Mouse (Mus musculus) frontal cortex, postnatal 25 days (tissue): ENCODE measurements around the gene Ate1.
"Not testable (repeated sequence)": the region's sequence is repeated elsewhere in the genome, so short reads cannot be mapped to it uniquely, and the experiment has no call there.

Experiments used
- DNase-seq, 2 experiments: peaks; one replicate each; pipeline ENCODE4 v3.0.0; 2022; ENCODE audit warnings: low spot score in 2 of 2

The Ate1 gene

DNA sequence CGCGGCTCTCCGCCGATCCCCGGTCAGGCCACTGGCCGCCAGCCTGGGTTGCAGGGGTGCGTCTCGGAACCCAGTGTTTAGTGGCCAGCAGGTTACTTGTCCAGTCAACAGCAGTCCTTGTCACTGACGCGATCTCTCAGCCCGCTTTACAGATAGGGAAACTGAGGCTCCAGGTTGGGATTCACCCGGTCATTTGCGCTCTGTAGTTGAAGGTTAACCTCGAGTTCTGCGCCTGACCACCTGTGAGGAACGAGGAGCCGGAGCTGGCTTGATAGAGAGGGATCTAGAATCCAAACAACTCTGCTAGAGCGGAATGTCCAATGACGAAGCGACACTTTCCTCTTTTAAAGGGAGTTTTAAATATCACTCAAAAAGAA, at the start of gene Ate1:
TSS of gene Ate1 (minus strand) at position 321 of the 377 bp plus-strand sequence.
- DNase-seq, result no peak

DNA sequence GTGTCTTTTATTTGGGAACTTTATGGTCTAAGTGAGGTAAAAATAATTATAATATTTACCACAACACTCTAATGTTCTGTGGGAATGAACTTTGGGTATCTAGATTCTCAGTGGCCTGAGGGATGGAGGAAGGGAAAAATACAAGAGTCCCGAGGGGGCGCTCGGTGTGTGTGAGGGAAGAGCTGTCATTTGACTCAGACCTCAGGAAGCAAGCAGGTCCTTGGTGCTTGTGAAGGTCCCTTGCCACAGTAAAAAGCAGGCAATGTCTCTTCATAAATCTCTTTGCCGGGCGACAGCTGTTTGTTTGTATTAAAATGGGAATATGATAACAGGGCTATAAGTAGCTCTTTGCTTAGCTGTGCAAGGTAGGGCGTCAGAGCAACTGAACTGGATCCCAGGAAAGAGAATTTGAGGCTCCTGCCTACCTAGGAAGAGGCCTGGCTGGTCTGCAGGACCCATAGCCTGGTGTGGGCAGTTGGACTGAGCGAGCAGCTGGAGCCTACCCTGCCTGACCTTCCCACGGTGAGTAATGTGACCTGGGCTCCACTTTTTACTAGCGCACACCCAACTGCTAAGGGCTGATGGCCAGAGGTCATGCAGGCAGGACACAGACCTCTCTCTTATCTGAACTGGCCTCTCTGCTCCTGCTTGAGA, 48.7 kb upstream of the Ate1 start:
- DNase-seq, result no peak

DNA sequence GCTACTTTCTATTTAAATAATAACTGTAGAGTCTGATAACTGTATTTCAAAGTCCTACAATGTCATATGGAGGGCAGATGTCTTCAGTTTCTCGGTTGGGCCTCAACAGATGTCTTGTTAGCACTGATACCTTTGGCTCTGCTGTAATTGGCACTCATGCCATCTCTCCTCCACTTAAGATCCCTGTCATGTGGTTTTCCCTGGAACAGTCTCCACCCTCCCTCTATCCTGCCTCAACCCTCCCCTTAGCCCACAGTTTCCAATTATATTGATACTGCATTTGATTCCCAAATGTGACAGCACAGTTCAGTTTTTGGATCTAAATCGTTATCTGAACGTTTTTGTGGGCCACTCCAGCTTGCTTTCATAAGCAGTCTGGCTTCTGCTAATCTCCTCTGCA, 44.4 kb upstream of the Ate1 start:
- no peak for DNase-seq

DNA sequence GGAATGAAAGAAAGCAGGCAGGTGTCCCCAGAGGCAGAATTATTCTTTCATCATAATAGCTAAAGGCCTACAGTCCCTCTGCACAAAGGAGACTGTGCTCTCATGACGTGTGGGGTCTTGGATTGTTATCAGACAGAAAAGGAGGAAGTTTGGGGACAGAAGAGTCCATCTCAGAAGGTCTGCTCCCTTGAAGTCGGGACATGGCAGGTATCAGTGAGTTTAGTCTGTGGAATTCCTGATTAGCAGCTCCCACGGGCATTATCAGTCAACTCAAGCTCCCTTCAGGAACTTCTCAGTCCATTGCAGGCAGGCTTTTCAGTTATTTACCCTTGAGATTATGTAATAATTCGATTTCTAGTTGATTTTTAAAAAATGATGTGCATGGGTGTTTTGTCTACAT, 43.7 kb upstream of the Ate1 start:
- DNase-seq, result no peak

DNA sequence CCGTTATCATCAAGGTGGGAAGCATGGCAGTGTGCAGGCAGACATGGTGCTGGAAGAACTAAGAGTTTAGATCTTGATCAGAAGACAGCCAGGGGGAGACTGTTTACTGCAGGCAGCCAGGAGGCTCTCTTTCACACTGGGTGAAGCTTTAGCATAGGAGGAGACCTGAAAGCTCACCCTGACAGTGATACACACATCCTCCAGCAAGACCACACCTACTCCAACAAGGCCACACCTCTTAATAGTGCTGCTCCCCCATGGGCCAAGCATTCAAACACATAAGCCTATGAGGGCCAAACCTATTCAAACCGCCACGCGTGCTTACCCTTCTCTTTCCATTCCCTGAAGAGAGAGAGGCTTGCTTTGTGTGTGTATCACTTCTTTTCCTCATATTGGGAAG, 43.1 kb upstream of the Ate1 start:
- no peak for DNase-seq

DNA sequence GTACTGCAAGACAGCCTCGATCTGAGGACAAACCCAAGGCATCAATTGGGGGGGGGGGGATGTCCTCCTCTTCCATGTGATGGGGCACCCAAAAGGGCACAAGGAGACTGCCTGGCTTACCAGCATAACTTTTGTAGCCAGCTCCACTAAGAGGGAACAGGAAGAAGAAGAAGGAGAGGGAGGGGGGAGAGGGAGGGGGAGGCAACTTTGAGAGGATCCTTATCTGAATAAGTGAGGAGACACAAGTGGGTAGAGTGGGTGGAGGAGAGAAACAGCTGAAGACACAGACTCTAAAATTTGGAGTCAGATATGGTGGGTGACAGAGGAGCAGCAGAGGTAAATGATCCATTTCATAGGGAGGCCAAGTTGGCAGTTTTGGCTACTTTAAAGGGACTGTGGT, 40.8 kb upstream of the Ate1 start:
- no peak for DNase-seq

DNA sequence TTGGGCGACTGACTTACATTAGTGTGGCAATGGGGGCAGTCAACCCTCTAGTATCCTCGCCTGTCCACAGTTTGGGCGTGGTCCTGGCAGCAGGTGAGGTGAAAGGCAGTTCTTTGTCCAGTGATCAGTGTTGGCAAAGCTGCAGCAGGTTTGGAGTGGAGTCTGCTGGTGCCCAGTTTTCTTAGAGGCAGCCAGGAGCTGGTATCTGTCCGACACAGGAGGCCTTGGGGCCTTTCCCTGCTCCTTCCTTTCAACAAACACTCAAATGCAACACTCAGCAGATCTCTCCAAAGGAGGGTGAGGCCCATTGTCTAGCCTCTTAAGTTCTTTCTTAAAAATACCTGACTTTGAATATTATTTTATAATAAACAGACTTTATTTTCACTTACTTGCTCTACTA, 38.4 kb upstream of the Ate1 start:
- no peak for DNase-seq

DNA sequence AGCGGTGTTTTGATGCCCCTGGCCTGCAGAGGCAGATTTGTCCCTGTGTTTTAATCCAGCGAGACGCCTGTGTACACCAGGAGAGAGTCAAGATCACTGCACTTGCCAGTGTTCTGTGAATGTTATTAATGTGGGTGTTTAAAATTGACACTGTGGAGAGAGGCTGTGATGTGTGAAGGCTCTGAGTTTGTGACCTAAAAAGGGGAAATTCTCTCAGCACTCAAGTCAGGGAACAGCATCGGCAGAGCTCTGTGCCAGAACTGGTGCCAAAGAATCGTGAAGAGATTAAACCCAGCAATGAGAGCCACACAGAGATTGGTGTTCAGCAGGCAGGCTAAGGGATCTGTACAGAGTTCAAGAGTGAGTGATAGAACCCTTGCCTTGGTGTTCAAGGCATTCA, 35.4 kb upstream of the Ate1 start:
- no peak for DNase-seq

DNA sequence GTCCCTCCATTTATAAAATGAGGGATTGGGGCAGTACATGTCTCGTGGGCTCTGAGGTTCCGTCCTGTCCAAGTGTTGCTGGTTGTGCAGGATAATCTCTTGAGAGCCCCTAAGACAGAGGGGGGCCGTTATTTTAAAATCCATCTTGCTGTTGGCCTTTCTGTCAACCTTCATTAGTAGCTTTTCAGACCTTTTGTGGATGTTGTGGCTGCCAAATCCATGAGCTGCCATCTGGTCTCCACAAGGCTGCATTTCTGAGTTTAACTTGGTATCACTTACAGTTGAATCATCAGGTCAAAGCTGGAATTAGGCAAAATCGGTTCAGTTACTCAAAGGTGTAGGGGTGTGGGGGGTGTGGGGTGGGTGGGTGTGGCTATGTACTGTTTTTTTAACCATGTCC, 33.2 kb upstream of the Ate1 start:
- DNase-seq, result no peak

DNA sequence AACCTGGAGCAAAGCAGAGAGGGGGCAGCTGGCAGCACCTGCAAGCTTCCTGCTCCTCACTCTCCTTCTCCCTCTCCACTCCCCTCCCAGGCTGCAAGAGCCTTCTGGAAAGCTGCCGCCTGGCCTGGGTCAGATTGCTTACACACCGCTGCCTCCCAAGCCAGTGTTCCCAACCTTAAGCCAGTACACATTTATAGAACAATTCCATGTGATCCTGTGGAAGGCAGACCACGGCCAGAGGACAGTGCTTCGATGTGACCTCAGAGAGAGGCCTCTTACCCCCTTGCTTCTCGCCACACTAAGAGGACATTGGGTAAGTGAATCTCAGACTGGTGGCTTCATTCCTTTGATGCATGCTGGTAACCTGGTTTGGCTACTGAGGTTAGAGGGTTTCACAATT, 32.6 kb upstream of the Ate1 start:
- DNase-seq, result no peak

DNA sequence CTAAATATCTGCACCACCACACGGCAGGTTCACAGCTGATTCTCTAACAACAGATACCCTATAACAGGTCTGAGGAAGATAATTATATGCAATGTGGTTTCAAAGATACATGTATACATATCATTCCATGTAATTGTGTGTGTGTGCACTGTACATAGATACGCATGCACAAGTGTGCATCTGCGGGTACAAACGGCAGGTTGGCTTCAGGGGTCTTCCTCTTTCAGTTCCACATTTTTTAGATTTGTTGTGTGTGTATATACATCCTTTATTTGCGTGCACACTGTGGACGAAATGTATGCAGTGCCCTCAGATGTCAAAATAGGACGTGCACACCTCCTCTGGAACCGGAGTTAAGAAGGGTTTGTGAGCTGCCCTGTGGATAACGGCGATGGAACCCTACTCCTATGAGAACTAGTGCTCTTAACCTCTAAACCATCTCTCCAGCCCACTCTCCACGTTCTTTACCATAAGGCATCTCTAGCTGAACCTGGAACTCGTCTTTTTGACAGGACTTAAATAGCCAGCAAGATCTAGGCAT, 27.5 kb upstream of the Ate1 start:
- DNase-seq, result no peak

DNA sequence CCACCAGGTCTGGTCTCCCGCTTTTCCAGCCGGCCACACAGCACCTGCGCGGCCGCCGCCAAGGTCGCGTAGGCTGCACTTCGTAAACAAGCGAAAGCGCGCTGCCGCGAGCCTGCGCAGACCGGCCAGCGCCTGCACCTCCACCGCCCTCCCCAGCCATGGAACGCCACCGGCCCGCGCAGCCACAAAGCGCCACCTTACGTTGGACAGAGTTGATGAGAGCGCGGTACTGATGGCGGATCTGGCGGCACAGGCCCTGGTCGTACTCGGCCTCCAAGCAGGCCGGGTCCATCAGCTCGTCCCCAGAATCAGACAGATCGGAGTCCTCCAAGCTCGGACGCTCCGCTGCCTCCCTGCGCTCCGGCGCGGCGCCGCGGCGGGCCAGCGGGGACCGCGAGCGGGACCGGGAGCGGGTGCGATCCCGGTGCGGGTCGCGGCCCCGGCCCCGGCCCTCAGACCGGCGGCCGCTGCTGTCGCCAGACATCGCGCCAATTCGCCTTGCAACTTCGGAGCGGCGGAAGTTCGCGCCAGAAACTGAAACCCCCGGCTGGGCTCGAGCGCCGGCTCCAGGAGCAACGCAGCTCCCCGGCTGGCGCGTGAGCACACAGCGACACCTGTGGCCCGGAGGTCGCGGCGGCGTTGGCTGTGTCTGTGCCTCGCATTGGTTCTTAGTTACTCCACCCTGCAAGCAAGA, 26.8 kb upstream of the Ate1 start:
- peak; percentile 76 to 85 for DNase-seq

DNA sequence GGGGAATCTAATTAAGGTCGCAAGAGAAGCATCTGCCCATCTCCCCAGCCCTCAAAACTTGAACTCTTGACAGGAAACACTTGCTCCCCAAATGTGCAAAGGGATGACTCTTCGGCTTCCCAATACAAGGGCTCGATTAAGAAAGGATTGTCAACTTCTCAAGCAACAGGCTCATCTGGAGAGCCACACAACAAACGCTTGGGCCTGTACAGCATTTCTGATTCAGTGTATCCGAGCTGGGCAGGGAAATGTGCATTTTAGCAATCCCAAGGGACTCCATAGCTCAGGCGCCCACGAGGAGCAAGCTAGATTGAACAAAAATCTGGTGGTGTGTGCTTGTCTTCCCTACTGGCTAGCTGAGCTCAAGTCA, 26.2 kb upstream of the Ate1 start:
- DNase-seq, result no peak

DNA sequence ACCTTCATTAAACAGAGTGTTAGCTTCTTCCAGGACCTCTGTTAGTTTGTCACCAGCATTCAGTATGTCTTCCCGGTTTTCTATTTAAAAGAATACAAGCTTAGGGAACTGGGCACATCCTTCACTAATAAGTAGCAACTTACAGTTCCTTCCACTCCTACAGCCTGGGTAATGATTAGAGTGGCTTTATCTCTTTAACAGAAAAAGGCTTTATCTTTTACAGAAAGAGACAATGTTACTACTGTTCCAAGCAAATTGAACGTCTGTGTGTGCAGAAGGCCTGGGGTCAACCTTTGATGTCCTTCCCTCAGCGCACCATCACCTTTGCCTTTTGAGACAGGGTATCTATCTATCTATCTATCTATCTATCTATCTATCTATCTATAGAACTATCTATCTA, 25.7 kb upstream of the Ate1 start:
- no peak for DNase-seq

DNA sequence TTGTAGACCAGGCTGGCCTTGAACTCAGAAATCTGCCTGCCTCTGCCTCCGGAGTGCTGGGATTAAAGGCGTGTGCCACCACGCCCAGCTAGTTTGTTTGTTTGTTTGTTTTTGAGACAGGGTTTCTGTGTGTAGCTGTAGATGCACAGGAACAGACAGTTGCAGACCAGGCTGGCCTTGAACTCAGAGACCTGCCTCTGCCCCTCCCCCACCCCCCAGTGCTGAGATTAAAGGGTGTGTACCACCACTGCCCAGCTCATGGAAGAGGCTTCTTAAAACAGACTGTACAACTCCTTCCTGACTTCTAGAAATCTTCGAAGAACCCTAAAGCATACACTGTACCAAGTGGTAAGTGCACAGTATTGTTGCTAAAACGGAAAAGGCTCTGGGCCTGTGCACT, 25.2 kb upstream of the Ate1 start:
- DNase-seq, result no peak

DNA sequence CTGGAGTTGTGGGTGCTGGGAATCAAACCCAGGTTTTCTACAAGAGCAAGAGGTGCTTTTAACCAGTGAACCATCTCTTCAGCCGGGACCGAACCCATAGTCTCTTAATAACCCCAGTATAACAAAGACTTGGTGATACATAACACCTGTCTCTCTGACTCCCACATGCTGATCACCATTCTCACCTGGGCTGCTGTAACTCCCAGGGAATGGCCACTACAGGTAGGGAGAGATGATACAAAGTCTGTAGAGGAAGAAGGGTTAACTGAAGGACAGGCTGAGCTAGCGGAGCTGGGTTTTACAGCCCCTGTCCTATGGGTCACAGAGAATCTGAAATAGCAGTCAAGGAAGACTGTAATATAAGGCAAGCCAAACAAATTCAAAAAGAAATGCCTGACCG, 23.0 kb upstream of the Ate1 start:
- no peak for DNase-seq

DNA sequence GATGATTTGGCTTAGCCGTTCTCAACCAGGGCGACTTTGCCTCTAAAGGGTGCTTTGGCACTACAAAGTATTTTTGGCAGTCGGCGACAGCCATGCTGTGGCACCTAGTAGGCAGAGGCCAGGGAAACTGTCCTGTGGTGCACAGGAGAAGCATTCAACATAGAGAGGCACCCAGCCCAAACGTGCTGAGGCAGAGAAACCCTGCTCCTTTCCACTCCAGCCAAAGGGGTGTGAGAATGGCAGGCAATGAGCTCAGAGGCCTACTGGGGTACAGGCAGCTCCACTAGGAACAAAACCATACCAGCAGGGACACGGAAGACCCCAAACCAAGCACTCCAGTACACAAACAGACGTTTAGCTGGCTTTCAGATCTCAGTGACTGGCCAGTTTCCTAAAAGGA, 20.0 kb upstream of the Ate1 start:
- no peak for DNase-seq

DNA sequence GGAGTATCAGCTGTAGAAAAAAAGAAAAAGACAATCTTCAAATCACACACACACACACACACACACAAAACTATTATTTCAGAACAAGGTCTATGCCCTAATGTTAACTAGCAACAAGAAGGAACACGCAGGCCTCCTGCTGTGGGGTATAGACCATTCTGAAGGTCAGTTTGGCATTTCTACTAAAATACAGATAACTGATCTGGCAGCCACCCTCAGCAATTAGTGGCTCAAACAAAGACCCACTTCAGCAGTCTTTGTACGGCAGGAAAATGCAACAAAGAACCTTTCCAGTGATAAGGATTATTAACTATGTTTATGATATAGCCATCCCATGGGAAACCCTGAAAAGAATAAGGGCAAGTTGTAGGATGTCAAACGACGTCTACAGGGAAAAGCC, 16.9 kb upstream of the Ate1 start:
- no peak for DNase-seq

DNA sequence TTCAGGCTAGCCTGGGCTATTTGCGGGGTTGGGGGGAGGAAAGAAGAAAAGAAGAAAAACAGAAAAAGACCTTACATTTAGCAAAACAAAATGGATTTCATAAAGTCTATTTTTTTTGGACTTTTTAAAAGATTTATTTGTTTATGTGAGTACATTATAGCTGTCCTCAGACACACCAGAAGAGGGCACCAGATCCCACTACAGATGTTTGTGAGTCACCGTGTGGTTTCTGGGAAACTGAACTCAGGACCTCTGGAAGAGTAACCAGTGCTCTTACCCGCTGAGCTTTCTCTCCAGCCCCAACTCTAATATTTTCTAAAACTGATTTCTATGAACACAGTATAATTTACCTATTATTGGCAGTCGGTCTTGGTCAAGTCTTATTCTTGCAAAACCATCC, 15.0 kb upstream of the Ate1 start:
- DNase-seq, result no peak

DNA sequence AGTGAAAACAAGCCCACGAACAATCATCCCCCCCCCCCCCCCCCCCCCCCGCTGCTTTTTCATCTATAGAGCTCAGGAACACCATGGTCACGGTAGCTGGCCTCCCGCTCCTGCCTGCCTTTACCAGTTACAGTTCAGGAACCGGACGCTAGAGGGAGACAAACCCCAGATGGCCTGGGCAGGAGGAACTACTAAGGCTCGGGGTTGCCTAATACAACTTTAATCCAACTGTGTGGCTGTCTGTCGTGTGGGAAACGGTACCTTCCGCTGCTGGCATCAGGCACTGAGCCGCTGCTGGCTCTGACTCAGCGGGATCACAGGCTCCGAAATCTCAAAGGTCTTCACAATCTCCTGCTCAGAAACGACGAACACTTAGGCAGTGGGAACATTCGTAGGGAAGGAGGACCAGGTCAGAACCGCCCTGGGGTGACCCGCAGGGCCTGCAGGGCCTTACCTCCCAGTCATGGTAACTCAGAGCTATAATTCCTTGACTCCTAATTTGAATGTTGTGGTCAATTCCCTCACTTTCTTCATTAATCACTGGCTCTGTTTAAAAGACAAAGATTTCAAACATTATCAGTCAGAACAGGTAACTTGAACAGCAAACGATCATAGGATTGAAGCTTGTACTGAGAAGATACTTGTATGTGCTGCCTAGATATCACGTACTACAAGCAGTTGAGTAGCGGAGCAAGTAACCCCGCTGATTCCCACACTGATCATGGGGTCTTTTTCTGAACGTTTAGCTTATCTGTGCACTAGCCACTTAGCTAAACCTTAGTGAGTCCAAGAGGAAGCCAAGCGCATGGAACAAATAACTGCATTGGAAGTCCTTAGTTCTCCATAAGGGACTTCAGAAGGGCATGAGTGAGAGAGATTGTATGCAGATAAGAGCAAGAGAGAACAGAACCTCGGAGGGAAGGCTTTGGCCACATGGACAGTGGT, 13.4 kb upstream of the Ate1 start:
- DNase-seq, result peak; percentile 80 to 86

DNA sequence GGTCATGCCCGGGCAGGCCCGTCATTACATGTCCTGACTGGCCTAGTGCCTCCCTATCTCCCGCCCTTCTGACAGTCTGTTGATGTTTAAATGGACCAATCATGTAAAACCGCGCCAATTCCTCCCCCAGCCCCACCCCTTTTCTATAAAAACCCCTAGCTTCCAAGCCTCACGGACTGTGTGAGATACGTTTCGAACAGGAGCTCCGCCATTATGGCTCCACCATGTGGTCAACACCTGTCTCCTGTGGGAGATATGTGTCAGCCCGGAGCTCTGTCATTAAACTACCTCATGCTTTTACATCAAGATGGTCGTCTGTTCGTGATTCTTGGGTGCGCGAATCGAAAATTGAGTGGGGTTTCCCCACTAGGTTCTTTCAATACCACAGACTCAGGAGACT, 11.0 kb upstream of the Ate1 start:
- not testable (repeated sequence) for DNase-seq

DNA sequence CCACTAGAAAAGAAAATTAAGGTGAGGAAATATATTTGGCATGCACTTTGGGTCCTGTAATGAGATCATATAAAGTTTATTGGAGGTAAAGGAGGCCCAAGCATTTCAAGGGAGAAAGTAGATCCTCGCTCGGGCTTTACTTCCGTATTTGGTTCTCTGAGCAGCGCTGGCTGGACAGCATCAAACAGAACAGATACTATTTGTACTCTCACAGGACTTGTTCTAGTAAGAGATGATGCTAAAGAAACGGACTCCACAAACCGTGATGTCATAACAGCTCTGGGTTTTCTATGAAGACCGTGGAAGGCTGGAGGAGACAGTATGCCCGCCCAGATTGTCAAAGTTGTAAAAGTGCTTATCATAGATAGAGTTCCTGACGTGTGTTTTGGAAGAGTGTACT, 7.1 kb upstream of the Ate1 start:
- DNase-seq, result no peak

DNA sequence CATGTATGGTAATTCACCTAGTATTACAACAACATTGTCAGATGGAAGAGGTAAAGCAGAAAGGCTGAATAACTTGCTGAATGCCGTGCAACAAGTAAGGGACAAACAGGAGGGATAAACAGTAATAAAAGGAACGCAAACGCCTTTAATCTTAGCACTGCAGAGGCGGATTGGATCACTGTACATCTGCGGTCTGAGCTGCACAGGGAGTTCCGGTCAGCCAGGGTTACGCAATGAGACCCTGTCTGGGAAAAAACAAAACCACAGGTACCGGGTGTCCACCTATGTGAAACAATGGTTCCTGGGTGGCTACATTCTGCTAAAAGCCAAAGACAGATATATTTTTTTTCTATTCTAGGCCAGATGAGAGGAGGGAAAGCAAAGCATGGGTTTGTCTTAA, 3.3 kb upstream of the Ate1 start:
- no peak for DNase-seq
